ENCODE assay signal across 21 mouse cellular contexts in genomic region chr12:4713361-4713760, GRCm38 (mm10). TPM values are rescaled to one million over a fixed set of nuclear protein-coding genes. Genes with fewer than 3 reads are reported as not detected.
"Had no signal": no experiment of that assay in that cellular context is flagged by ENCODE, and none has a peak within 500 bp of the region (broad histone marks: within the 10 kb centered on the region; RNA-seq: fewer than 3 reads in every experiment).

No protein-coding gene starts in this region.

- H3K4me3 ChIP-seq: midbrain, embryonic 10.5 days; midbrain, embryonic 12.5 days; myocyte; neural tube, embryonic 13.5 days; neural tube, embryonic 15.5 days had no signal

- DNase-seq: lung, adult 18-20 months; lung, embryonic 14.5 days; lung, postnatal 10 days; lung, postnatal 4 days; midbrain, embryonic 14.5 days; retina, postnatal 1 day; right cerebral cortex, adult 18-20 months; right cerebral cortex, postnatal 25 days; right cerebral cortex, postnatal 4 days; spleen, adult 18-20 months; thymus, postnatal 14 days; thymus, postnatal 36 days had no signal

- H3K27ac ChIP-seq: midbrain, embryonic 10.5 days; midbrain, embryonic 12.5 days; neural tube, embryonic 13.5 days; neural tube, embryonic 15.5 days had no signal

- H3K4me2 ChIP-seq: lung, embryonic 14.5 days; midbrain, embryonic 12.5 days; neural tube, embryonic 13.5 days; neural tube, embryonic 15.5 days had no signal

- H3K4me1 ChIP-seq: midbrain, embryonic 10.5 days; neural tube, embryonic 15.5 days had no signal

- H3K27me3 ChIP-seq: midbrain, embryonic 12.5 days; neural tube, embryonic 13.5 days; neural tube, embryonic 15.5 days had no signal

- ATAC-seq: midbrain, embryonic 16.5 days had no signal

- H3K9ac ChIP-seq: lung, embryonic 14.5 days; midbrain, embryonic 12.5 days; neural tube, embryonic 13.5 days; neural tube, embryonic 15.5 days had no signal

- H3K9me3 ChIP-seq: midbrain, embryonic 10.5 days; midbrain, embryonic 12.5 days; neural tube, embryonic 13.5 days; neural tube, embryonic 15.5 days had no signal

RNA-seq across cellular contexts. Expression of gene Fam228a, which starts 24.9 kb away (rescaled TPM):
- total RNA-seq: megakaryocyte, adult 5-6 weeks had no signal
- polyA plus RNA-seq: myocyte; neural tube, embryonic 11.5 days; small intestine, adult 2 months had no signal

RNA-seq across cellular contexts. Expression of gene Pfn4, which starts 55.5 kb away (rescaled TPM):
- total RNA-seq: megakaryocyte, adult 5-6 weeks had no signal
- polyA plus RNA-seq: small intestine, adult 2 months had no signal

RNA-seq across cellular contexts. Expression of gene Fam228b, which starts 55.7 kb away (rescaled TPM):
- total RNA-seq: megakaryocyte, adult 5-6 weeks had no signal
- polyA plus RNA-seq: small intestine, adult 2 months had no signal
